Mouse (Mus musculus): Measurements from ENCODE around the gene Gm20517. TPM values are rescaled to one million over a fixed set of nuclear protein-coding genes. Genes with fewer than 3 reads are reported as not detected.

Gm20517 gene
- 1 to 10 TPM in 3 of 4 experiments, under 1 TPM in 1; 0.35 to 5.1 (median 2.0) TPM for total RNA-seq (2022)

- DNase-seq (ENCODE audit: low spot score), result peak; percentile 96
Measured at GRCm38 (mm10) chr17:47610849-47611660, at the start of gene Gm20517, which contains the start of the genes Bysl and Med20. Gm20517 (plus strand) TSS chr17:47611589. Bysl (minus strand) TSS chr17:47611492. Med20 (plus strand) TSS chr17:47611582.

- DNase-seq (ENCODE audit: low spot score), result no peak
Measured at GRCm38 (mm10) chr17:47562875-47563274, 48.5 kb upstream of the Gm20517 start.

- no peak for DNase-seq (ENCODE audit: low spot score)
Measured at GRCm38 (mm10) chr17:47564612-47565011, 46.8 kb upstream of the Gm20517 start.

GRCm38 (mm10) chr17:47566133-47566532, 45.3 kb upstream of the Gm20517 start:
- DNase-seq (ENCODE audit: low spot score), result no peak

GRCm38 (mm10) chr17:47567271-47567670, 44.1 kb upstream of the Gm20517 start:
- peak; percentile 38 for DNase-seq (ENCODE audit: low spot score)

- no peak for DNase-seq (ENCODE audit: low spot score)
Measured at GRCm38 (mm10) chr17:47568389-47568788, 43.0 kb upstream of the Gm20517 start.

- no peak for DNase-seq (ENCODE audit: low spot score)
Measured at GRCm38 (mm10) chr17:47568951-47569527, 42.4 kb upstream of the Gm20517 start.

- no peak for DNase-seq (ENCODE audit: low spot score)
Measured at GRCm38 (mm10) chr17:47571621-47572020, 39.8 kb upstream of the Gm20517 start.

- DNase-seq (ENCODE audit: low spot score), result no peak
Measured at GRCm38 (mm10) chr17:47572436-47572835, 39.0 kb upstream of the Gm20517 start.

- no peak for DNase-seq (ENCODE audit: low spot score)
Measured at GRCm38 (mm10) chr17:47574028-47574427, 37.4 kb upstream of the Gm20517 start.

- no peak for DNase-seq (ENCODE audit: low spot score)
Measured at GRCm38 (mm10) chr17:47574830-47575229, 36.6 kb upstream of the Gm20517 start.

GRCm38 (mm10) chr17:47578655-47579054, 32.7 kb upstream of the Gm20517 start:
- DNase-seq (ENCODE audit: low spot score), result no peak

- DNase-seq (ENCODE audit: low spot score), result no peak
Measured at GRCm38 (mm10) chr17:47580962-47581361, 30.4 kb upstream of the Gm20517 start.

- no peak for DNase-seq (ENCODE audit: low spot score)
Measured at GRCm38 (mm10) chr17:47588517-47588916, 22.9 kb upstream of the Gm20517 start.

- no peak for DNase-seq (ENCODE audit: low spot score)
Measured at GRCm38 (mm10) chr17:47591073-47591472, 20.3 kb upstream of the Gm20517 start.

- DNase-seq (ENCODE audit: low spot score), result peak; percentile 93
Measured at GRCm38 (mm10) chr17:47593215-47593853, 18.1 kb upstream of the Gm20517 start.

GRCm38 (mm10) chr17:47593854-47594182, 17.6 kb upstream of the Gm20517 start:
- no peak for DNase-seq (ENCODE audit: low spot score)

GRCm38 (mm10) chr17:47594183-47594968, 17.0 kb upstream of the Gm20517 start:
- no peak for DNase-seq (ENCODE audit: low spot score)

GRCm38 (mm10) chr17:47594969-47595247, 16.5 kb upstream of the Gm20517 start:
- no peak for DNase-seq (ENCODE audit: low spot score)

GRCm38 (mm10) chr17:47595248-47596161, 15.9 kb upstream of the Gm20517 start:
- DNase-seq (ENCODE audit: low spot score), result no peak
